Mouse (Mus musculus) heart, adult 2 months (tissue): ENCODE data around the gene Neurod6.

Source experiments
- CTCF ChIP-seq: fragments of 200-600 bp; IDR thresholded peaks from 2 replicates; pipeline ENCODE4 v1.8.1; 2022; ENCODE audit warnings: antibody characterized with exemption, mild to moderate bottlenecking, moderate library complexity
- POLR2A ChIP-seq: fragments of 200-500 bp; IDR thresholded peaks from 2 replicates; pipeline ENCODE4 v1.6.1; 2011; ENCODE audit warnings: mild to moderate bottlenecking, low read depth, low read length, control low read depth; ENCODE audit not compliant: insufficient read depth

DNA sequence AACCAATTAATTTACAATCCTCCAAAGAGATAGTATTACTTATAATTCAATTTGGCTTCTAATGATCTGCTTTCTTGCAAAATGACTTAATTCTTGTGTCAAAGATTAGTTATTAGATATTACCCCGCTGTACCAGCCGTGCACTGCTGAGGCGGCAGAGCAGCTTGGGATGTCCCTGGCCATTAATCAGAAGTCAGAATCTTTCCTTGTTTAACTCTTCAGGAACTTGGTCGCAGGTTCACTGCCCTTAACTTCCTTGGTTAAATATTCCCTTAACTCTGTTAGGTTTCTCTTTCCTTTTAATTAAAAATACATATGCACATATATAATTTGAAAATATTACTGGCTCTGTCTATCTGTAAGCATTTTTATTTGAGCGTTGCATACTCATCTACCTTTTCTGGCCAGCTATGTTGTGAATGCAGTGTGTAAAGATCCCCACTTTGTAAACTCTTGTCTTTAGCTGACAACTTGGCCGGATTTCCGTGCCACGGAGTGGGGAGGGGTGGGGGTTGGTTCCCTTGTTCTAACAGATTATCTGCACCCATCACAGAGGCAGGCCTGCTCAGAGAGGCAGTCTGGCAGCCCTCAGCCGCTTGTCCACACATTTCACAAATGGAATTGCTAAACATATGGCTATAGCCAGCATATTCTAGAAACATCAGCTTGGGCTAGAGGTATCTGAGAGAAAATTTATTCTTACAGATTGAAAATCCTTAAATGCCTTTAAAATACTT lies 34.1 kb downstream of the Neurod6 start:
- TF ChIP-seq CTCF (no peak), POLR2A (no peak)
